26 mouse cellular contexts compared by ENCODE assay signal in genomic region chr3:62492568-62492967, GRCm38 (mm10). TPM values are rescaled to one million over a fixed set of nuclear protein-coding genes. Genes with fewer than 3 reads are reported as not detected.
A peak's percentile ranks its signal among the peaks of the same experiment; 100 is the strongest.
DNase-seq lines count a peak whose midpoint lies in the region; ATAC-seq and TF ChIP-seq lines count a peak whose summit lies in the region.
"Had no signal": no experiment of that assay in that cellular context is flagged by ENCODE, and none has a peak within 500 bp of the region (broad histone marks: within the 10 kb centered on the region; RNA-seq: fewer than 3 reads in every experiment).

No protein-coding gene starts in this region.

- no peaks in the 10 kb centered on the region for H3K9me3 ChIP-seq in intestine, postnatal 0 days (ENCODE audit: control insufficient read depth)
- H3K9me3 ChIP-seq in forebrain, embryonic 15.5 days = no peaks in the 10 kb centered on the region
- H3K9me3 ChIP-seq: forebrain, embryonic 10.5 days; forebrain, embryonic 13.5 days; heart, embryonic 15.5 days had no signal

- no peak overlapping the region for H3K4me3 ChIP-seq in intestine, postnatal 0 days (ENCODE audit: low read depth, low read length)
- H3K4me3 ChIP-seq in forebrain, embryonic 15.5 days = no peak overlapping the region
- H3K4me3 ChIP-seq: forebrain, embryonic 10.5 days; forebrain, embryonic 13.5 days; heart, adult 2 months; heart, embryonic 15.5 days had no signal

- peaks cover 21% of the 10 kb centered on the region for H3K36me3 ChIP-seq in splenic B cell, adult 2 months (ENCODE audit: control insufficient read depth, insufficient read depth, low read length, poor library complexity, severe bottlenecking)
- peaks cover 38% of the 10 kb centered on the region for H3K36me3 ChIP-seq in intestine, postnatal 0 days (ENCODE audit: control insufficient read depth, insufficient read depth)
- peaks cover 66% of the 10 kb centered on the region for H3K36me3 ChIP-seq in forebrain, embryonic 15.5 days

- H3K27ac ChIP-seq in intestine, postnatal 0 days (ENCODE audit: low read depth, low read length) = no peak overlapping the region
- H3K27ac ChIP-seq in forebrain, embryonic 15.5 days (replicated peaks) = no peak overlapping the region
- H3K27ac ChIP-seq: forebrain, embryonic 10.5 days; forebrain, embryonic 13.5 days; heart, adult 2 months; heart, embryonic 15.5 days; hindbrain, embryonic 14.5 days; hindbrain, postnatal 0 days had no signal

- no peaks in the 10 kb centered on the region for H3K27me3 ChIP-seq in splenic B cell, adult 2 months (ENCODE audit: control insufficient read depth, insufficient read depth, low read length, poor library complexity, severe bottlenecking)
- no peaks in the 10 kb centered on the region for H3K27me3 ChIP-seq in intestine, postnatal 0 days (replicated peaks; ENCODE audit: control insufficient read depth, insufficient read depth, low read length)
- H3K27me3 ChIP-seq in forebrain, embryonic 15.5 days = no peaks in the 10 kb centered on the region
- H3K27me3 ChIP-seq: forebrain, embryonic 13.5 days; heart, embryonic 15.5 days; Patski had no signal

- ATAC-seq in common myeloid progenitor, adult 5-6 weeks (replicated peaks; ENCODE audit: low read depth, poor library complexity, severe bottlenecking) = peak; percentile 91
- peak; percentile 83 for ATAC-seq in megakaryocyte, adult 5-6 weeks (ENCODE audit: poor library complexity, severe bottlenecking)
- no peak for ATAC-seq in intestine, postnatal 0 days
- ATAC-seq in forebrain, embryonic 15.5 days (replicated peaks) = no peak
- ATAC-seq: CD4-positive, CD25-positive, alpha-beta regulatory T cell, adult 4 months; forebrain, embryonic 13.5 days; hindbrain, postnatal 0 days; inflammation-experienced regulatory T-cells, adult 6 months; intestine, embryonic 16.5 days; Patski had no signal

- DNase-seq in 416B (ENCODE audit: low read depth) (peak; percentile 25), MN1 (ENCODE audit: low spot score) (no peak)
- DNase-seq in splenic B cell, adult 2 months (ENCODE audit: low read depth, low spot score) = peak; percentile 13
- DNase-seq: adrenal gland, postnatal 10 days; cerebellum, adult 11 months; cerebellum, adult 2 months; cerebellum, postnatal 10 days; cerebellum, postnatal 36 days; gastrocnemius, postnatal 25 days; heart, adult 2 months; heart, postnatal 10 days; heart, postnatal 36 days had no signal

- TF ChIP-seq CTCF in intestine, postnatal 0 days (IDR thresholded peaks at IDR 0.05; ENCODE audit: low read depth) = no peak

- H3K9ac ChIP-seq in intestine, postnatal 0 days (ENCODE audit: low read depth, low read length) = no peak overlapping the region
- no peak overlapping the region for H3K9ac ChIP-seq in forebrain, embryonic 15.5 days (replicated peaks)
- H3K9ac ChIP-seq: forebrain, embryonic 13.5 days; heart, embryonic 15.5 days; hindbrain, embryonic 14.5 days had no signal

- no peaks in the 10 kb centered on the region for H3K4me1 ChIP-seq in intestine, postnatal 0 days (replicated peaks; ENCODE audit: control insufficient read depth, insufficient read depth, low read length)
- H3K4me1 ChIP-seq in forebrain, embryonic 15.5 days = no peaks in the 10 kb centered on the region
- H3K4me1 ChIP-seq: forebrain, embryonic 10.5 days; forebrain, embryonic 13.5 days; heart, embryonic 15.5 days had no signal

- 44% methylated on average over 6 of the region's 6 CpGs for WGBS in intestine, postnatal 0 days
- WGBS in forebrain, embryonic 15.5 days = 76% methylated on average over 6 of the region's 6 CpGs

- no peak overlapping the region for H3K4me2 ChIP-seq in intestine, postnatal 0 days (replicated peaks; ENCODE audit: low read depth)
- H3K4me2 ChIP-seq in forebrain, embryonic 15.5 days (replicated peaks) = no peak overlapping the region
- H3K4me2 ChIP-seq: forebrain, embryonic 13.5 days; heart, embryonic 11.5 days; heart, embryonic 15.5 days; hindbrain, embryonic 14.5 days had no signal

RNA-seq across cellular contexts. Expression of gene Dhx36, which starts 14.2 kb away (rescaled TPM):
- 48.2 and 54.8 TPM in 2 replicates for total RNA-seq in common myeloid progenitor, adult 5-6 weeks (2017)
- 30.9 and 31.9 TPM in 2 replicates for total RNA-seq in megakaryocyte, adult 5-6 weeks (2015)
- 33.0 and 37.4 TPM in 2 replicates for total RNA-seq in megakaryocyte, adult 5-6 weeks (2017)
- 15.6 and 17.2 TPM in 2 replicates for polyA plus RNA-seq in intestine, postnatal 0 days (2015; fragmentation: Nextera tagmentation; extraction: Ambion mirVana)
- polyA plus RNA-seq in forebrain, embryonic 15.5 days (2015; fragmentation: Nextera tagmentation; extraction: Ambion mirVana) = 44.8 and 48.1 TPM in 2 replicates

Comparison
In these comparisons a context has a peak if more than half of its experiments do, and no peak if none do; other contexts are left out.
1. ATAC-seq: peak in common myeloid progenitor, adult 5-6 weeks (single experiment) and megakaryocyte, adult 5-6 weeks (single experiment); none in intestine, postnatal 0 days (single experiment) and forebrain, embryonic 15.5 days (single experiment).